Mouse (Mus musculus): Measurements from ENCODE around the gene Susd5. TPM values are rescaled to one million over a fixed set of nuclear protein-coding genes. Genes with fewer than 3 reads are reported as not detected.

Susd5 gene
- polyA plus RNA-seq (2016; fragmentation: Nextera tagmentation; extraction: Ambion mirVana): 0.14 and 0.49 TPM in 2 replicates

GRCm38 (mm10) chr9:114057090-114057796 lies at the start of gene Susd5:
Gene Susd5 (plus strand): TSS chr9:114057140.
- Histone ChIP-seq H3K4me1 (peaks cover 9% of the 10 kb centered on the region), H3K9me3 (no peaks in the 10 kb centered on the region), H3K4me3 (peak within 1 kb of the TSS; percentile 66), H3K27me3 (ENCODE audit: insufficient read depth, poor library complexity, severe bottlenecking) (peaks cover 47% of the 10 kb centered on the region), H3K27ac (peak within 1 kb of the TSS; percentile 56), H3K36me3 (no peaks in the 10 kb centered on the region)
- no peak for DNase-seq (ENCODE audit: low spot score)
- 1% methylated on average over 60 of the region's 60 CpGs for WGBS

GRCm38 (mm10) chr9:114007850-114008350 lies 49.0 kb upstream of the Susd5 start:
- Histone ChIP-seq H3K4me3 (no peak overlapping the region), H3K27ac (no peak overlapping the region), H3K27me3 (ENCODE audit: insufficient read depth, poor library complexity, severe bottlenecking) (no peaks in the 10 kb centered on the region), H3K4me1 (no peaks in the 10 kb centered on the region), H3K9me3 (no peaks in the 10 kb centered on the region; the same call in 1 of the 2 replicates), H3K36me3 (no peaks in the 10 kb centered on the region)
- WGBS: 92% methylated on average over 9 of the region's 9 CpGs
- no peak for DNase-seq (ENCODE audit: low spot score)

- no peak for DNase-seq (ENCODE audit: low spot score)
- WGBS: 46% methylated on average over 5 of the region's 5 CpGs
Measured at GRCm38 (mm10) chr9:114009526-114009925, 47.4 kb upstream of the Susd5 start.

GRCm38 (mm10) chr9:114011203-114011602 lies 45.7 kb upstream of the Susd5 start:
- WGBS: 54% methylated on average over 18 of the region's 18 CpGs
- H3K27me3 ChIP-seq (ENCODE audit: insufficient read depth, poor library complexity, severe bottlenecking): no peaks in the 10 kb centered on the region
- H3K4me1 ChIP-seq: no peaks in the 10 kb centered on the region
- DNase-seq (ENCODE audit: low spot score): no peak
- H3K9me3 ChIP-seq: no peaks in the 10 kb centered on the region; the same call in 1 of the 2 replicates
- no peaks in the 10 kb centered on the region for H3K36me3 ChIP-seq
- H3K27ac ChIP-seq: no peak overlapping the region
- H3K4me3 ChIP-seq: no peak overlapping the region

More at GRCm38 (mm10) chr9:114009526-114009925, 47.4 kb upstream of the Susd5 start:
- Histone ChIP-seq H3K4me1 (no peaks in the 10 kb centered on the region), H3K36me3 (no peaks in the 10 kb centered on the region), H3K4me3 (no peak overlapping the region), H3K9me3 (no peaks in the 10 kb centered on the region; the same call in 1 of the 2 replicates), H3K27ac (no peak overlapping the region), H3K27me3 (ENCODE audit: insufficient read depth, poor library complexity, severe bottlenecking) (no peaks in the 10 kb centered on the region)

GRCm38 (mm10) chr9:114014034-114014433 lies 42.9 kb upstream of the Susd5 start:
- no peaks in the 10 kb centered on the region for H3K36me3 ChIP-seq
- no peaks in the 10 kb centered on the region; the same call in 1 of the 2 replicates for H3K9me3 ChIP-seq
- no peak overlapping the region for H3K4me3 ChIP-seq
- 75% methylated on average over 1 of the region's 1 CpGs for WGBS
- H3K27ac ChIP-seq: no peak overlapping the region
- H3K27me3 ChIP-seq (ENCODE audit: insufficient read depth, poor library complexity, severe bottlenecking): no peaks in the 10 kb centered on the region
- DNase-seq (ENCODE audit: low spot score): no peak
- H3K4me1 ChIP-seq: no peaks in the 10 kb centered on the region

- Histone ChIP-seq H3K4me1 (no peaks in the 10 kb centered on the region), H3K27ac (no peak overlapping the region), H3K4me3 (no peak overlapping the region), H3K9me3 (no peaks in the 10 kb centered on the region; the same call in 1 of the 2 replicates), H3K36me3 (no peaks in the 10 kb centered on the region), H3K27me3 (ENCODE audit: insufficient read depth, poor library complexity, severe bottlenecking) (no peaks in the 10 kb centered on the region)
- DNase-seq (ENCODE audit: low spot score): no peak
- WGBS: 82% methylated on average over 4 of the region's 4 CpGs
Measured at GRCm38 (mm10) chr9:114015724-114016123, 41.2 kb upstream of the Susd5 start.

GRCm38 (mm10) chr9:114016402-114016801 lies 40.5 kb upstream of the Susd5 start:
- Histone ChIP-seq H3K4me3 (no peak overlapping the region), H3K36me3 (no peaks in the 10 kb centered on the region), H3K9me3 (no peaks in the 10 kb centered on the region), H3K4me1 (no peaks in the 10 kb centered on the region), H3K27ac (no peak overlapping the region), H3K27me3 (ENCODE audit: insufficient read depth, poor library complexity, severe bottlenecking) (no peaks in the 10 kb centered on the region)
- 71% methylated on average over 4 of the region's 4 CpGs for WGBS
- DNase-seq (ENCODE audit: low spot score): no peak

GRCm38 (mm10) chr9:114019012-114019762 lies 37.8 kb upstream of the Susd5 start:
- DNase-seq (ENCODE audit: low spot score): no peak
- WGBS: 86% methylated on average over 7 of the region's 7 CpGs
- Histone ChIP-seq H3K36me3 (no peaks in the 10 kb centered on the region), H3K4me1 (peaks cover 6% of the 10 kb centered on the region; the same call in 1 of the 2 replicates), H3K9me3 (no peaks in the 10 kb centered on the region), H3K27me3 (ENCODE audit: insufficient read depth, poor library complexity, severe bottlenecking) (no peaks in the 10 kb centered on the region), H3K4me3 (no peak overlapping the region), H3K27ac (no peak overlapping the region)

GRCm38 (mm10) chr9:114022141-114022540 lies 34.8 kb upstream of the Susd5 start:
- H3K27me3 ChIP-seq (ENCODE audit: insufficient read depth, poor library complexity, severe bottlenecking): no peaks in the 10 kb centered on the region
- H3K36me3 ChIP-seq: no peaks in the 10 kb centered on the region
- DNase-seq (ENCODE audit: low spot score): no peak
- peaks cover 21% of the 10 kb centered on the region; the same call in 1 of the 2 replicates for H3K4me1 ChIP-seq
- 33% methylated on average over 4 of the region's 4 CpGs for WGBS
- no peaks in the 10 kb centered on the region for H3K9me3 ChIP-seq
- H3K27ac ChIP-seq: no peak overlapping the region
- no peak overlapping the region for H3K4me3 ChIP-seq

GRCm38 (mm10) chr9:114025182-114025581 lies 31.8 kb upstream of the Susd5 start:
- no peaks in the 10 kb centered on the region for H3K27me3 ChIP-seq (ENCODE audit: insufficient read depth, poor library complexity, severe bottlenecking)

GRCm38 (mm10) chr9:114025846-114026245 lies 31.1 kb upstream of the Susd5 start:
- no peaks in the 10 kb centered on the region for H3K27me3 ChIP-seq (ENCODE audit: insufficient read depth, poor library complexity, severe bottlenecking)
- H3K27ac ChIP-seq: no peak overlapping the region
- no peak for DNase-seq (ENCODE audit: low spot score)
- H3K4me1 ChIP-seq: peaks cover 21% of the 10 kb centered on the region; the same call in 1 of the 2 replicates
- no peaks in the 10 kb centered on the region for H3K36me3 ChIP-seq
- WGBS: 24% methylated on average over 8 of the region's 8 CpGs
- peak overlapping the region; percentile 83 for H3K4me3 ChIP-seq
- H3K9me3 ChIP-seq: no peaks in the 10 kb centered on the region

More at GRCm38 (mm10) chr9:114025182-114025581, 31.8 kb upstream of the Susd5 start:
- no peaks in the 10 kb centered on the region for H3K36me3 ChIP-seq
- H3K4me3 ChIP-seq: no peak overlapping the region
- no peak overlapping the region for H3K27ac ChIP-seq
- H3K4me1 ChIP-seq: peaks cover 21% of the 10 kb centered on the region; the same call in 1 of the 2 replicates
- no peak for DNase-seq (ENCODE audit: low spot score)
- 53% methylated on average over 9 of the region's 9 CpGs for WGBS
- no peaks in the 10 kb centered on the region for H3K9me3 ChIP-seq

GRCm38 (mm10) chr9:114026261-114026934 lies 30.5 kb upstream of the Susd5 start:
- Histone ChIP-seq H3K27ac (peak overlapping the region; percentile 83), H3K4me1 (peaks cover 21% of the 10 kb centered on the region; the same call in 1 of the 2 replicates), H3K9me3 (no peaks in the 10 kb centered on the region), H3K27me3 (ENCODE audit: insufficient read depth, poor library complexity, severe bottlenecking) (no peaks in the 10 kb centered on the region), H3K36me3 (no peaks in the 10 kb centered on the region), H3K4me3 (peak overlapping the region; percentile 83)
- peak; percentile 96 for DNase-seq (ENCODE audit: low spot score)
- WGBS: under 1% methylated on average over 52 of the region's 52 CpGs
